Mouse (Mus musculus): ENCODE data around the gene Arnt. TPM values are rescaled to one million over a fixed set of nuclear protein-coding genes. Genes with fewer than 3 reads are reported as not detected.

Arnt gene
- total RNA-seq, 1 experiment from 2014 or later: 58.4 TPM

DNA sequence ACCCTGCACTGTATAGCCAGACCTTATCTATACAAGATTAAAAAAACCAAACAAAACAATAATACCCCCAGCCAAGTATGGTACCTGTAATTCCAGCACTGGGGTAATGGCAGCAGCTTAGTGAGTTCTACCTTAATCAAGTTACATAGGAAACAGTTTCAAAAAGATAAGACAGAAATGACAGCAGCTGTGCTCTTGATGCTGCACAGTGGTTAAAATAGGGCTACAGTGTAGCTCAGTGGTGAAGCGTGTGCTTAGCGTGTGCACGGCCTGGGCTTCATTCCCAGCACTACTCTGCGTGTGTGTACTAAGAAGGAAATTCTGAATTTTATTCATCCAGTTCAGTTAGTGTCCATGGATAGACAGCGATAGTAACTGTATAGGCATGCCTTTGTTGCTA lies 22.2 kb downstream of the Arnt start:
- no peak for DNase-seq

GRCm38 (mm10) chr3:95457758-95458157 lies 23.6 kb downstream of the Arnt start:
- DNase-seq: no peak

- no peak for DNase-seq
Measured at GRCm38 (mm10) chr3:95459381-95459780, 25.2 kb downstream of the Arnt start.

DNA sequence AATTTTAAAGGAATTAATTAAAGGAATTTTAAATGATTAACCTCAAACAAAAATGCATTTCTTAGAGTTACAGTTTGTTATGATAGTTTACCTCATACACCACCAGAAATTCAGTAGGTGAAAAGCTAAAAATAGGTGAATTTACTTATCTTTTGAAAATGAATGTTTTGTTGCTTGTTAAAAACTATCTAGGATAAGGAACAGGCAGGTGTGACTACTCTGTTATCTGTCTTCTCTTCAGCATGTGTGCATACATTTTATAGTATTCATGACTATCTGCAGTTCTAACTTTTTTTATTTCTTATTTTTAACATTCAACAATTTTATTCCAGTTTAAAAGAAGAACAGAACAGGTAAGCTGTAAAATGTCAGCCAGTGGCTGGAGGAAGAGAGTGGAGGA lies 29.7 kb downstream of the Arnt start:
- DNase-seq: no peak

GRCm38 (mm10) chr3:95478966-95479365 lies 44.8 kb downstream of the Arnt start:
- DNase-seq: no peak

DNA sequence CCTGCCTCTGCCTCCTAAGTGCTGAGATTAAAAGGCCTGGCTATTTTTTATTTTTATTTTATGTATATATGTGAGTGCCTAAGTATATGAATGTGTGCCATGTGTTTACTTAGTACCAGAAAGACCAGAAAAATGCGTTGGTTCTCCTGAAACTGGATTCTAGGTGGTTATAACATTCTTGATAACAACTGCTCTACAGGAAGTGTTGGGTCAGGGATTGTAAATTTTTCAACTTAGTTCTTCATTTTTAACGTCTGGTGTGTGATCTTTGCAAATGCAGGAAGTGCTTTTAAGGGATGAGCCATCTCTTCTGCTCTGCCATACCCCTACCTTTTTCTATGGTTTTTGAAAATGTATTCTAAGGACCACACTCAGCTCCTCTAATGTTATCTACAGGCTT lies 52.2 kb downstream of the Arnt start:
- DNase-seq: no peak

- DNase-seq: no peak
Measured at GRCm38 (mm10) chr3:95488679-95489078, 54.5 kb downstream of the Arnt start.

DNA sequence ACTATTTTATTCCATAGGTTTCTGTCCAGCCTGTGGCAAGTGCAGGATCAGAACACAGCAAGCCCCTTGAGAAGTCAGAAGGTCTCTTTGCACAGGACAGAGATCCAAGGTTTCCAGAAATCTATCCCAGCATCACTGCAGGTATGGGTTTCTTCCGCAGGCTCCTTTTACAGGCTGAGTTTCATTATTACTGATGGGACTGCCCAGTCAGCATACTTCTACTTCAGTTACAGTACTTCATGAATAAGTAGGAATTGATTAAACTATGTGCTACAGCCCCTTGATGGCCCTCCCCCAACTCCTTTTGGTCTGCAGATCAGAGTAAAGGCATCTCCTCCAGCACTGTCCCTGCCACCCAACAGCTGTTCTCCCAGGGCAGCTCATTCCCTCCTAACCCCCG lies 56.0 kb downstream of the Arnt start:
- no peak for DNase-seq

- peak; percentile 82 for DNase-seq
Measured at GRCm38 (mm10) chr3:95494342-95494741, 60.2 kb downstream of the Arnt start.

GRCm38 (mm10) chr3:95498229-95498628 lies 64.0 kb downstream of the Arnt start:
- DNase-seq: no peak

GRCm38 (mm10) chr3:95499024-95499423 lies 64.8 kb downstream of the Arnt start, which contains the start of gene Ctsk:
TSS of gene Ctsk (plus strand) at chr3:95499256.
- DNase-seq: no peak

DNA sequence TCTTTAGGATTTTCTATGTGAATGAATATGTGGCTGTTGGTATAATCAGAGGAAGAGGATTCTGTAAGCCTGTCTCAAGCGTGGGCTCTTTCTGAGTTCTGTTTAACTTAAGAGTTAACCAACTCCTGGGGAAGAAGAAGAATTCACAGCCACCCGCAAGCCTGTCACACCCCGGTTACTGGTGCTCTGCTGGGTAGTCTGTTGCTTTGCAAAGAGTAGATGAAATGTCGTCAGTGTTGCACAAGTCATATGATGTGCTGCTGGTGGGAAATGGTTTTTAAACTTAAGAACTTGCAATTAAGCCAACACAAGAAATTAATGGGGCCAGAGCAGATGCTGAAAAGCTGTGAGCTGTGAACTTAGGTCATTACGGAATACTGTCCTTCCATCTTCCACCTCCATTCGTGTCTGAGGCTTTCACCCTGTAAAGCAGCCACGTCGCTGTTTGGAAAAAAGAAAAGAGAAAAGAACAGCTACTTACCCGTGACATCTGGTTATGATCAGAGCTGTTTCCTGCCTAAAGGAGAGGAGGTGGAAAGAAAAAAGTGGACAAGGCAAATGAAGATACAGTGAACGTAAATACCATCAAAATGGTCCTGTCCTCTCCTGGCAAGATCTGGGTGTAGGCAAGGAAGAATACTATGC lies 65.4 kb downstream of the Arnt start:
- no peak for DNase-seq

DNA sequence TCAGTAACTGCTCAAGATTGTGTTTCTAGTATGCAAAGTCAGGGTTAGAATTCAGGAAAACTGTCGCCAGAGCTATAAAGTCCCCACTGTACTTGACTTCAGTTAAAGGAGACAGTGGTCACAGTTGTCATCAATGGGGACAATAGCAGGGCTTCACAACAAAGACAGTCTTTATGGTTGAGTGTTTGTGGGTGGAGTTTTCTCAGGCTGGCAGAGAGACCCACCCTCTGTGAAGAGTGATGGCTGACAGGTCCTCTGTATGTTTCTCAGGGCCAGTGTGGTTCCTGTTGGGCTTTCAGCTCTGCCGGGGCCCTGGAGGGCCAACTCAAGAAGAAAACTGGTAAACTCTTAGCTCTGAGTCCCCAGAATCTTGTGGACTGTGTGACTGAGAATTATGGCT lies 68.1 kb downstream of the Arnt start:
- no peak for DNase-seq

DNA sequence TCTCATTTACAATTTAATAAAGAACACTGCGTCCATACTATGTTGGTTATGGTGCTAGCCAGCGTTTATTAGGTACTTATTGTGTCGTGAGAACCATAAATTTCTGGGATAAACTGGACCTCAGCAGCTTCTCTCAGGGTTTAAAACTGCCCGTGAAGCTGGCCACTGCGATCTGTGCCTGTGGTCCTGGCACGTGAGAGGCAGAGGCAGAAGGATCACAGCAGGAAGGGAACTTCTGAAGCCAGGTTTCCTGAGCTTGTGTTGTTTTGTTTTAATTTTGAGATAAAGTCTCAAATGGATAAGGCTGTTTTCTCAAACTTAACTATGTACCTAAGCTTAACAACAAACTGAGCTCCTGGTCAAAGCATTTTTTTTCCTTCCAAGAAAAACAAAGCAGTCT lies 75.2 kb downstream of the Arnt start:
- no peak for DNase-seq

GRCm38 (mm10) chr3:95511611-95512180 lies 77.5 kb downstream of the Arnt start:
- DNase-seq: peak; percentile 32

GRCm38 (mm10) chr3:95516614-95517041 lies 82.4 kb downstream of the Arnt start:
- DNase-seq: no peak

GRCm38 (mm10) chr3:95517493-95517898 lies 83.3 kb downstream of the Arnt start:
- DNase-seq: peak; percentile 76

GRCm38 (mm10) chr3:95518891-95519290 lies 84.7 kb downstream of the Arnt start:
- no peak for DNase-seq

DNA sequence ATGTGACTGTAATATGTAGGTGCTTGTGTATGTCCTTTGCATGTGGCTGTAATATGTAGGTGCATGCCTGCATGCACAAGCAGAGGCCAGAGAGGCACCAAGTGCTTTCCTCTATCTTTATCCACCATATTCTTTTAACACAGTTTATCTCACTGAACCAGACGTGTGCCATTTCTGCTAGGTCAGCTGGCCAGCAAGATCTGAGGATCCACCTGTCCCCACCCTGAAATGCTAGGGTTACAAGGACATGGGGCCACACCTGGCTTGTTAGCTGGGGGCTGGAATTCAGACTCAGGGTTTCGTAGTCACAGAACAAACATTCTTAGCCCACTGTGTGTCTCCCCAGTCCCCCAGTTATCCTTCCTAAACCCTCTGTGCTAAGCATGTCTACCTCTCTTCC lies 85.1 kb downstream of the Arnt start:
- no peak for DNase-seq

GRCm38 (mm10) chr3:95520100-95520499 lies 85.9 kb downstream of the Arnt start:
- no peak for DNase-seq

- DNase-seq: no peak
Measured at GRCm38 (mm10) chr3:95521168-95521567, 87.0 kb downstream of the Arnt start.

- no peak for DNase-seq
Measured at GRCm38 (mm10) chr3:95523662-95524061, 89.5 kb downstream of the Arnt start.

DNA sequence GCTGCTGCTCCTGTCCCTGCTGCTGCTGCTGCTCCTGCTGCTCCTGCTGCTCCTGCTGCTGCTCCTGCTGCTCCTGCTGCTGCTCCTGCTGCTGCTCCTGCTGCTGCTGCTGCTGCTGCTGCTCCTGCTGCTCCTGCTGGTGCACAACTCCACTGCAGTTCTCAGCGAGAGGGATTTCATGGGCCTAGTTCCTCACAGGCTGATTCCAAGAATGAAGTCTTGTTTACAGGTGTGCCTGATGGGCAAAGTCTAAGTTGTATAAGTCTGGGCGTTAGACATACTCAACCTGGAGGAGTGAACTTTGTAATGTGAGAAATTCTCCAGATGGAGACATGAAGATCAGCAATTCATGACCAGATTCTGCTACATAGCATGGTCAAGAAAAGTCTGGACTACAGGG lies 90.5 kb downstream of the Arnt start:
- DNase-seq: no peak

DNA sequence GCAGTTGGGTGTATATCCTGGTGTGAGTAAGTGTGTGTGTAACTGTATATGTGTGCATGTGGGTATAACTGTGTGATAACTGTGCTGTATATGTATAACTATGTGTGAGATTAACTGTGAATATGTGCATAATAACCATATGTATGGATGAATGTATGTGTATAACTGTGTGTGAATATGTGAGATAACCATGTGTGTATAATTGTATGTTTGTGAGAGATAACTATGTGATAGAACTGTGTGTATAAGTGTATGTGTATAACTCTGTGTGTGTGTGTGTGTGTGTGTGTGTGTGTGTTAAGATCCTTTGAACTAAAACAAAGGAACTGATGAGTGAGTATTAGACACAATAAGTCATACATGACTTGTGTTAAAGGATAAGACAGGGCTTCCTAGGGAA lies 91.9 kb downstream of the Arnt start:
- no peak for DNase-seq
